Mouse (Mus musculus) inflammation-experienced regulatory T-cells (primary cell): ENCODE data around the gene Kmt2c. TPM values are rescaled to one million over a fixed set of nuclear protein-coding genes. Genes with fewer than 3 reads are reported as not detected.

Source experiments
- polyA plus RNA-seq, 2 experiments: library from polyadenylated mRNA; unstranded; fragments of 100-300 nt; shearing (Covaris generic); gene quantifications; one replicate each; pipeline ENCODE4 v1.2.1; 2017

Kmt2c gene
- polyA plus RNA-seq, result 10 to 100 TPM; 46.3 to 59.3 TPM

DNA sequence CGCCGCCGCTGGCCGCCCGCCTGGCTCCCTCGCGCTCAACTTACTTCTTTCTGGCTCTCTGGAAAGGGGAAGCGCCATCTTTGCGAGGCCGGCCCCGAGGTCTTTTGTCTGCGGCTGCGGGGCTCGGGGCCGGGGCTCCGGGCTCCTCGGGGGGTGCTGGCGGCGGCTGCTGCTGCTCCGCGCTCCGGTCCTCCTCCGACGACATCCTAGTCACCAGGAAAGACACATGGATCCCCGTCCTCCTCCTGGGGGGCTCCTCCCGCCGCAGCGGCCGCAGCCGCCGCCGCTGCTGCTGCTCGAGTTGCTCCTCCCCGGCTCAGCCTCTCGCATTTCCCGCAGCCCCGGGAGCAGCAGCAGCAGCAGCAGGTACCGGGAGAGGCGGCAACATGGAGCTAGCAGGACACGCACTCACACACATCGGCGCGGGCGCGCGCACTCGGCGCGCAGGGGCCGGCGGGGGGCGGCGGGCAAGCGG, at the start of gene Kmt2c:
Kmt2c (minus strand) TSS at position 438 of the 475 bp plus-strand sequence.

DNA sequence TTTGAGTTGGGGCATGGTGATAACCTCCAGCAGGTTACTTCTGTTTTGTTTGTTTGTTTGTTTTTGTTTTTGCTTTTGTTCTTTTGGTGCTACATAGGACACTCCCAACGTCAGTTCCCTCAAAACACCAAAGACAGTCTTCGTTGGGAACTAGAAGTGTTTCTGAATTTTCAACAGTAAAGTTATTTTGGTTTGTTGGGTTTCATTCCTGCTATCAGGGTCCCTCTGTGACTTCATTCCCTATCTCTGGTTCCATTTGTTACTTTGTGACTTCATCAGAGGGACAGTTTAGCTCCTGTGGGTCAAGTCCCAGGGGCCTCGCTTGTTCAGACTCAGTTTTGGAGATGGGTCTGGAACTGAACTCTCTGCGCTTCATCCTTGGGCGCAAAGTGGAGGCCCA, 17.2 kb upstream of the Kmt2c start, which contains the start of gene Cct8l1:
Cct8l1 (plus strand) TSS at position 301 of the 400 bp plus-strand sequence.

DNA sequence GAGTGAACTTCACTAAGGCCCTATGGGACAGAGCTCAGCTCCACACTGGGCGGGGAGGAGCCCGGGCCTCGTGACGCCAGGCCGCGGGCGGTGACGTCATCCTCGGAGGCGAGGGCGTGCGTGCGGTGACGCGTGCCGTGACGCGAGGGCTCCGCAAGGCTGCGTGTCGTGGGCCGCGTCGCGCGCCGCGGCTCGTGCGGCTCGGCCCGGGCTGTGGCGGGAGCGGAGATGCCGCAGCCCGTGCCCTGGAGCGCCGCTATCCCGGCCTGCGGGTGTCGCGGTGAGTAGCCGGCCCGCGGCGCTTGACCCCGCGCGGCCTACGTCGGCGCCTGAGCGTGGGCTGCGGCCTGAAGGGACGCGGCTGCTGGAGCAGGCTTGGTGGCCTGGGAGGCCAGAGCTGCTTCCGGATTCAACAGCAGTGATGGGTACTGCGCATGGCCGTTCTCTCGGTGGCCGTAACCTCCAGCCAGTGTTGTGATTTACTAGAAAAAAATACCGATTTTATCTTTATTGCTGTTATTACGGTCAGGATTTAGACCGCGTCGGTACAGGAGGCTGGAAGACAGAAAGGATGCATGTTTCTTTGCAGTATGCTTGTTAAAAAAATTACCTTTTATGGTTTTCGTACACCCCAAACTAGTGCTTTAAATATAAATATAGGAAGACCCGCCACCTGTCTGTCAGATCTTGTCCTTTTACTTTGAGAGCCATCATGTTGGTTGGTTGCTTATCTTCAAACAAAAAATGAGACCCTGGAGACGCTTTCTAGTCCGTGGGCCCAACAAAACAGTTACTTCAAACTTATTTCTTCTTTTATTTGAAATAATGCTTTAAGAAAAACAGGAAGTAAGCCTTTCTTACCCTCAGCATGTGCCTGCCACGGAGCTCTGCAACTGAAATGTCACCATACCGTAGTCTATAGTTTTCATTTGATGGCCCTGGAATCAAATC, 275.6 kb downstream of the Kmt2c start, which contains the start of gene E130116L18Rik:
E130116L18Rik (minus strand) TSS at position 402 of the 951 bp plus-strand sequence.

Other genes starting within 250 kb of the Kmt2c start
- under 1 TPM in 1 of 2 experiments, not detected in 1; 0.27 TPM for gene Cct8l1, start 17.3 kb upstream of the Kmt2c start, polyA plus RNA-seq
- gene Xrcc2, start 207.0 kb upstream of the Kmt2c start, polyA plus RNA-seq, result 1 to 10 TPM; 2.7 to 3.9 TPM